Mouse (Mus musculus): ENCODE results near the gene Dph3.

Gene Dph3

DNA sequence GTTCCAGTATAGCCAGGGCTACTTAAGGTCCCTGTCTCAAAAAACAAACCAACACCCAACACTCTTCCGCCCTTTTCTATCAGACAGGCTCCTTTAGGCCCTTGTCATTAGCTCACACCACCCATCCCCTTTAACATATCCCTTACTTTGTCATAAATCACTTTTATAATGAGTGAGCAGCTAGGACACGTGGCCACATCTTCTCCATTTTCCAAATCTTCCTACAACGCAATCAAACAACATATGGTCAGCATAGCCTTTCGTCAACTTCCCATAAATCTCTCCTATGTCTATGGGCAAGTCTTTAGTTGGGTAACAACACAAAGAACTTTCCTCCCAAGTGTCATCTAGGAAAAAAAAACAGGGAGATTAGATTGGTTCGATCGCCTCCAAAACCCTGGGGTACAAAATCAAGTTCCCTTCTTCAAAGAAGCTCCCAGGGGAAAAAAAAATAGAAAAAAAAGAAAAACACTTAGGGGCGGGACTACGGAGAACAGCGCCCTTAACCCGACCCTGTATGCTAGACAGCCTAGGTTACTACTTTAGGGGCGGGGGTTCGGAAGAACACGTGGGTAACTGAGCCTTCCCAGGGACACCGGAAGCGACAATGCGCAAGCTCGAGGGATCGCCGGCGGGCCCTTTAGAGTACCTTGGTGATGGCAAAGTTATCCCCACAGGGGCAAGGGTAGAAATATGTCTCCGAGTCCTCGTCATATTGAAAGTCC lies 606 bp downstream of the Dph3 start, which contains the start of gene Oxnad1:
TSS of gene Oxnad1 (plus strand) at position 614 of the 725 bp plus-strand sequence.
- DNase-seq: no peak

DNA sequence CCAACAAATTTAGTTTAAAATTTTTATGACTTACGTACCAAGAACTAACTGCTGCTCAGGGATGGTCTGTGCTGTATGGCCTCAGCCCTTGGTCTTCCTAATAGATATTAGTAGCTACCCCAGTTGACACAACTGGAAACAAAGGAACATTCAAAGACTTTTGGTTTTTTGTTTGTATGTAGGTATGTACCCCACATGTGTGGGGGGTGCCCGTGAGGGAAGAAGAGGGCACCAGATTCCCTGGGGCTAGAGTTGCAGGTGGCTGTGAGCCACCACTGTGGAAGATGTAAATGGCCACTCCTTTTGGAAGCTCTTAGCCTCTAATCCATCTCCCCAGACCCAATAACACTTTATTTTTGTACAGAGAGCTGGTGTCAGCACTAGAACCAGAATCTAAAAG lies 2.1 kb downstream of the Dph3 start:
- no peak for DNase-seq

DNA sequence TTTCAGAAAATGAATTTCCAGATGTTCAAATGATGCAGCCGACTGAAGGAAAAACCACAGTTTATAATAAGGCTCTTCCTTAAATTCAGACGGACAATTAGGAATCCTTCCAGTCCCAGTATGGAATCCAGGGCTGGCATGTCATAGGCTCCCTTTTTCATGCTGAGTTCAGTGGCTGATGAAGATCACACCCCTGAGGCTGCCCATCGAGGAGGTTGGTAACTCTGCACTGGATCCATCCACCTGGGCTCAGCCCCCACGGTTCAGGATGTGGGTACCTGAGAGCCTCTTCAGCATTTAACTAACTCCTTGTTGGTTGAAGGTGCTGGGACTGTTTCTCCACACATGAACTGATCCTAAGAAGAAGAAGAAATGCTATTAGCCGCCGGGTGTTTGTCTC lies 2.6 kb downstream of the Dph3 start:
- no peak for DNase-seq

DNA sequence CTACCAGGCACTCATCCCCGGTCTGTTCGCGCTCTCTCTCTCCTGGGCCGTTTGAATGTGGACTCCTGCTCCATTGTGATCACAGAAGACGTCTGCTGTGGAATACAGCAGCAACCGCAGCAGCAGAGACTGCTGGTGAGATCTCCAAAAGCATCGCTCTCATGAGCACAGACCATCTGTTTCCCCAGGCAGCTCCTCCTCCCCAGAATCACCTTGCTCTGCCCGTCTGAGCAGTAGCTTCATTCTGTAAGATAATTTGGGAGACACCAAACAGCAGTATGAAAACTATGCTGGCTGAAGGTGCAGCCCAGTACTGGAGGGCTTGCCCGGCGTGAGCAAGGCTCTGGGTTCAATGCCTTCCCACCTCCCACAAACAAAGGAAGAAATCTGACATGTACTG lies 4.5 kb downstream of the Dph3 start:
- DNase-seq: no peak

DNA sequence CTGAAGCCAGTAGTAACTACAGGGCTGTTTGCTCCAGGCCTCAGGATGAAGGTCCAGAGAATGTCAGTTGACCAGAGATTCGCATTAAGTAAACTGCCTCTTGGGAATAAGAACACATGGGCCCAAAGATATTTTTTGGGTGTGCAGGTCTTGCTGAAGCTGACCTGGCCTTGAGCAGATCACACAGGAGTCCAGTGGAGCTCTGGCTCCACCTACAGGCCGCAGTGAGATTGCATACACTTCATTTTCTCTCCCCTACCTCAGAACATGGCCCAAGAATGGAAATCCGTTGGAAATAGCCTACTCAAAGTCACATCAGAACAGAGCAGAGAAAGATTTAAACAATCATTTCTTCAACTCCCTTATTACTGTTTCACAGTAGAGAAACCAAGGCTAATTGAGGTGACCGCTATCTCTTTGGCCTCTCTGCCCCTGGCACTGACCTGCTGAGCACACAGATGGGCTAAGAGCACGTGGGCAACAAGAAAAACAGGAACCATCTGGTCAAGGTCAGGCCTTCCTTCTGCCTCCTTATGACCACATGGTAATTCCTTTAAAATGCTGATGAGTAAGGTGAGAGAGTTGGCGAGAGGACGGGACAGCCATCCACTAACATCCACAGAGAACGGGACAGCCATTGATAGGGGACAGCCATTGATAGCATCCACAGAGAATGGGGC lies 8.5 kb downstream of the Dph3 start:
- peak; percentile 86 to 89 for DNase-seq

DNA sequence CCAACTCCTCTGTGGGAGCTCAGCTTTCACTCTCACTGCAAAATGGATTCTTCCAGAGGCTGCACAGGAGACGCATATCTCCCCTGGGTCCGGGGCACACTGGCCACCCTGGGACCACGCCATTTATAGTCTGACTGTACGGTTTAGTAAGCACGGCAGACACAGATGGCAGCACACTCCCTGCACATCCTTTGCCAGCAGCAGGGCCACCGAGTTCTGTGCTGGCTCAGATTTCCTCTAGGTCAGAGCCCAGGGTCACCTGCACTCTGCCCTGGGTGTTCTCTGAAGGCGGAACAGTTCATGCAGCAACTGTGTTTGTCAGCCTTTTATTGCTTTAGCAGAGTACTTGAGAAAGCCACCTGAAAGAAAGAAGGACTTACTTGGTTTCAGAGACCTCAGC lies 11.6 kb downstream of the Dph3 start:
- DNase-seq: peak; percentile 33 to 38

DNA sequence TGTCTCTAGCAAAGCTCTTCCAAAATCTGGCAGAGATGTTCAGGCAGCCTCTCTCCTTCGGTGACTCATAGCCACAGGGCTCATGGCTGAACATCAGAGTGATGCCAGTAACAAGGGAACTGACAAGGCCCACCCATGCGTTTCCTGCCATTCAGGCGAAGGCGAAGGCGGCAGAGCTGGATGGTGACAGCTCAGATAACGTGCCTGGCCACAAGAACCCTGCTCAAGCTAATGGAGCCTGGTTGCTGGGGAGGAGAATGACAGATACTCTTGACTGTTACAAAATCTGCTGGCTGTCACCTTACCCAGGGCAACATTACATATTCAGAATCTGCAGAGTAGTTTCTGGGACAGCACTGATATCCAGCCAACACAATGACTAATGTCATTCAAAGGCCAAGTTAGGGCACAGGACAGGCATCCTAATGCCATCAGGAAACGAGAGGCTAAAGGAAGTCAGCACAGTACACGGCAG lies 12.3 kb downstream of the Dph3 start:
- DNase-seq: peak; percentile 25 to 39

DNA sequence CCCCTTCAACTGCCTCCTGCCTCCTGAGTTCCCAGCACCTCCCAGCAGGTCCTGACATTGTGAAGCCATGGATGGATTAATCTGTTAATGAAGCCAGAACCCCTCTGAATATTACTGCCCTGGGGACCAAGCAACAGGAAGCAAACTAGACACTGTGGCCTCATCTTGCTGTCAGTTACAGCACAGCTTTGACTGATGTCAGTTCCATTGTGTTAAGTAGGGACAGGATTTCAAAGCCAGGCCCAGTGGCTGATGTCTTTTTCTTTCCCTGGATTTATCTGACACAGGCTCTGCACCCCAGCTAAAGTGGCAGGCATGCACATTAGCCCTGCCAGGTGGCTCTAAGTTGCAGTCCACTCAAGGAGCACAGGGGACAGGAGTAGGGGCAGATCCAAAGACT lies 12.7 kb downstream of the Dph3 start:
- no peak for DNase-seq

DNA sequence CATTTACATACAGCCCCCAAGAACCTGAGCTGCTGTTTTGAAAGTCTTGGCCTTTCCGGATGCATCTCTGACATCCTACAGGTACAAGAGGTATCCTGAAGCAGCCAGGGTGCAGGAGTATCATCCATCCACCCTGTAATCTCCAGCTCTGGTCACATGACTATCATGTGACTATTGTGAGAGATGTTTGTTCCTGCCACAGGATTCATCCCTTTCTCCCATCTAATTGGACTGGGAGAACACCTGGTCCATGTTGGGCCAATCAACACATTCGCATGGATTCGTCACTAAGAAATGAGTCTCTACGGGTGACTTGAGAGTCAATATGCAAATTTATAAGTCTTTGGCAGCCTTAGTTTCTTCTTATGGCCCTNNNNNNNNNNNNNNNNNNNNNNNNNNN lies 24.1 kb downstream of the Dph3 start:
- DNase-seq: no peak

DNA sequence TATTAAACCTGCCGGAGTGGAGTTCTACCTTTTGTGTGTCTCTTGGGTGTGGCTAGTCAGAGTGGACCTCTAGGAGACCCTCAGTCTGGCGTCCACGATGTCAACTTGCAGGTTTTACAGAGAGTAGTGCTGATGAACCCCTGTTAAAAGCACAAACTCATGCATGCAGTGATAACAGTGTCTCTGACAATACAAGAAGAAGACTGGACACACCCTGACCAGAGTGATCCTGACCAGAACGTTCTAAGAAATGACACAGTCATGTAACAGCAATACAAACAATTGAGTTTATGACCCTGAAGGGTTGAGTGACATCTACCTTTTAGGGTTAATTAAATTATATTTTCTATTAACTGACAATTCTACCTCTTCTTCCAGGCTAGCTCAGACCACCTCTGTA lies 27.9 kb downstream of the Dph3 start:
- no peak for DNase-seq

DNA sequence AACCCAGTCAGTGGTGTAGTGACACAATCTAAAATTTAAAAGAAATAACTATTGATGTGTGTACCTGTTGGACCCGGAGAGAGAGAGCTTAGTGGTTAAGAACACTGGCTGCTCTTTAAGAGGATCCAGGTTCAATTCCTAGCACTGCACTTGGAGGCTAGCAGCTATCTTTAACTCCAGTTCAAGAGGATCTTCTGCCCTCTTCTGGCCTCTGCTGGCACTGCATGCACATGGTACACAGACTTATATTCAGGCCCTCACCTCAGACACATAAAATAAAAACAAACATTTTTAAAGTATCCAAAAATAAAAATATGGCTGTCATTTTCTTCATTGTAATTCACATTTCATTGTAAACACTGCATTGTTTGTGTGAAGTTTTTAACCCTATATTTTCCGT lies 28.9 kb downstream of the Dph3 start:
- DNase-seq: peak; percentile 31 to 37

DNA sequence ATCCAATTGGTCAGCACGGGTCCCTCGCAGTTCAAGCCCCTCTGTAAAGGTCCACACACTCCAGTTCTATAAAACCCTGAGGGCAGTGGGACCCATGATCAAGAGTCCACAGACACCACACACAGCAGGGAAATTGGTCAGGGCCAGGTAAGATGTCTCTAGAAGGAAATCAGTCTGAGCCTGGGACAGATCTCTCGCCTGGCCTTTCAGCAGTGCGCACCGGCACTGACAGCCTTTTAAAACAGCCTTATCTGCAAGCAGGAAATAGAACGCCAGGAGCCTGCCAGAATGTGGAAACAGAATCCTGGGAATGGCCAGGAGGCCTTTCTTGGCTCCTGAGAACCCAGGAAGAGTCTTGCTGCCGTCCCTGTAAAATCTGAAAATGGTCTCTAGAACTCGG lies 29.7 kb downstream of the Dph3 start:
- no peak for DNase-seq

DNA sequence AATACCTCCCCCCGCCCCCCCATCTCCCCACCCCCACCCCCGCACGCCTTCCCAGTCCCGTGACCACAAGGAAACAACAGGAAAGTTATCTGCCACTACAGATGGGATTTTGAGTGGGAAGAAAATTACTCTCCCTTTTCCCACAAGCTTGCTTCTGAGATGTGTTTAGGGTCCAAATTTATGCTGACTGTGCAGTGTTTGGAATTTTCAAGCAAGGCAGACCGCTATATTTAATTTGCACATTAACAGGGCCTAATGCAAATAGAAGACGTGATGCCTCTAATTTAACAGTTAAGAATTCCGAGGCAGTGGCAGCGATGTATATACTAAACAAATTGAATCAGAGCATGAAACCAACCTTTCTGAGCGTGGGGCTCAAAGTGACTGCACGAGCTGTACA lies 30.7 kb downstream of the Dph3 start:
- no peak for DNase-seq

DNA sequence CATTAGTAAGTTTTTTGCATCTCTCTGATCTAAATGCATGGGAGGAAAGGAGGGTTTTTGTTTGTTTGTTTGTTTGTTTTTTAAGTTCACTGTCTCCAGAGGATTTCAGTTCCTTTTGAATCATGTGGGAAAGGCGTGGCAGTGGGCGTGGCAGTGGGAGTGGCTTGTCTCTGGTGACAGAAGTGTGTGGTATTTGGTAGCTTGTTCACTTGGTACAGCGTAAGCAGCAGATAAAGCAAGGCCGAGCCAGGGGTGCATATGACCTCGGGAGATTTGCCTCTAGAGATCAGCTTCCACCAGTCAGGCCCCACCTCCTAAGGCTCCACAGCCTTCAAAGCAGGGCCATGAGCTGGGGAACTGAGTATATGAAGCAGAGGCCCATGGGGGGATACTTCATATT lies 31.6 kb downstream of the Dph3 start:
- no peak for DNase-seq

DNA sequence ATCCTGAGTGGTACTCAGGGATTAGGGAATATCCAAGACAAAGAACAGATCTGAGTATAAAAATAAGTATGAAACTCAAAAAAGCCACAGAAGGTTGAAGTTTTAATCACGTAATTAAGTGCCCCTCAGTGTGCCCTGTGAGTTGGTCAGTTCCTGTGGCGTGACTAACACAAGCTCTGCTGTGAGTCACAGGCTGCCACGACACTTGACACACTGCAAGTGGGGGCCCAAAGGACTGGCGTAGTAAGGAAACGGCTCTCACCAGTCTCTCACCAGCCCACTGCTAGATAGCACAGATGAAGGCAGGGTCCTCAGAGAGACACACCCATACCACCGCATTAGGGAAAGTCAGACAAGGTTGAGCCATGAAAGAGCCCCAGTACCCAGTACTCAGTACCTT lies 35.4 kb downstream of the Dph3 start:
- DNase-seq: no peak

DNA sequence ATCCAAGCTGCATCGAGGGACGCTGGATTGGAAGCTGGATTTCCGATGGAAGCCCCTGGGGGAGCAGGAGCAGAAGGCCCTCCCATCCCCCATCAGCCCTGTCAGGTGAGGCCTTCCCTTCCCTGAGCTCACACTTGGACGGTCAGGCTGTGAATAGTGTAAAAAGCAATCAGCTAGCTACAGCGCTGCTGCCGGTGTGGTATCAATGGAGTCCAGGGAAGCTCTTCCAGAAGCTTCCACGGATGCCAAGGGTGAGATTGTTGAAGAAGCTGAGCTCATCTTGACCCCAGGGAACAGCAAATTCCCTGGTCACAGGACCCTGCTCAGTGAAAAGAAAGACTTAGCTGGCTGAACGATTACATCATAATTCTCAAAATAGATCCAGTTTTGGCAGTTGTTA lies 39.2 kb downstream of the Dph3 start:
- DNase-seq: no peak

DNA sequence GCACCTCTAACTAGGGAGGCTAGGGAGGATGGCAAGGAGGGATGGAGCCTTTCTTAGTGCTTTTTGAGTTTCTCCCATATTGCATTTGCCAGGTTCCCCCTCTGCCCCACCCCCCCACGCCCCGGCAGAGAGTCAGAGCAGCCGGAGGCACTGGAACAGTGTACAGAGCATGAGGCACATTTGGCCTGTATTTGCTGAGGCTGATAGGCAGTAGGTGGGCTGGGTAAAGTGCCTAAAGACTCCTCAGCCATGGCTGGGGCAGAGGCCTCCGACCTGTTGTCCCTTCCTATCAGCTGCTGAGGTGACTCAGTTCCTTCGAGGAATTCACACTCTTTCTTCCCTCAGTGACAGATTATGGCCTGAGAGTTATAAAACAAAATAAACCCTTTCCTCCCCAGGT lies 43.4 kb downstream of the Dph3 start:
- DNase-seq: no peak

DNA sequence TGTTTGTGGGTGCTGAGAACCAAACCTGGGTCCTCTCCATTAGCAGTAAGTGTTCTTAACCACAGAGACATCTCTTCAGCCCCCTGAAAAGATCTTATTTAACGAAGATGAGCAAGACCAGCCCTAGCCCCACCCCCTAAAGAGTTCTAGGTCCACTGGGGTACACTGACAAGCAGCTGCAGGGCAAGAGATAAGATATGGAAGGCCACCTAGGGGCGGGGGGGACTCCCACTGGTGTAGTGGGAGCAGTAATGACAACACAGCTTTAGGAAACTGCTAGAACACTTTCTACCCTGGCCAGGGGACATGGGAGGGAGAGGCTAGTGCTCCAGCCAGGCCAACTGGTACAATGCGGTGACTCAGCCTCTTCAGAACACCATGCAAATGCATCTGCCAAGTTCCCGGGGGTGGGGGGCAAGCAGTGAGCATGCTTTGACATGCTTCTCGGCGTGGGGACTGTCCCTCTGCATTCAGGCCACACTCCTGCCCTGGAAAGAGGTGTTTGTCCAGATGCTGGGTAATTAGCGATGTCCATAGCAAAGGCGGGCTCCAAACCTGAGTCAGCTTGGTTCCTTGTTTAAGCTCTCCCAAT lies 47.8 kb downstream of the Dph3 start:
- no peak for DNase-seq

DNA sequence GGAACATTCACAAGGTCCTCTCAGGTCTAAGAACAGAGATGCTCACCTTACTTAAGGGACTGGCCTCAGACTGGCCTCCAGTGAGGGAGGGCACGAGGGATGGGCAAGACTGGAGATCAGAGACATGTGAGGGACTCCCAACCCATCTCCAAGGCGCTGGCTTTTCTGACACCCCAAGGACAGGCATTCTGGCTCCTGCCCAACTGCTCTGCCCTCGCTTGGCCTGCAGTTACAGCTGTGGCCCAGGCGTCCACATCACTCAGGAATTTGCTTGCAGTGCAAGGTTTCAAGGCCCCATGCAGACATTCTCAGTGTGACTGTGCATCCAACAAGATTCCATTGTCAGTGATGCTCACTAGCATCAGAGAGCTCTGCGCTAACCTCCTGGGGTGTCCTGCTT lies 49.0 kb downstream of the Dph3 start:
- no peak for DNase-seq

DNA sequence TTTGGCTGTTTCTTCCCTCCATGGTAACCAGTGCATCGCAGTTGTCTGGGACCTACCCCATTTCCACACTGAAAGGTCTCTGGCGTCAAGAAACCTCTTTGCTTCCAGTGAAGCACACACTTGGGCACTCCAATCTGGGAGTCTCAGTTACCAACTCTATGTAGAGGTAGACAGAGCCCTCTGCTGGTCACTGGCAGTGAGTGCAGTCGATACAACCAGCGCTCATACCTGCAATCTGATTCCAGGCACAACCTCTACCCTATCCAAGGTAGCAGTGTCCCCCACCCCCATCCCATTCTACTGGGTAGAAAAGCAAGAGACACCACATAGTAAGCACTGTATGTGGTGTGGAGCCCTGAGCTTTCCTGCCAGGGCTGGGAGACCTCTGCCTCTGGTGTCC lies 53.0 kb downstream of the Dph3 start:
- peak; percentile 80 to 86 for DNase-seq

Data from cerebellum, postnatal 36 days (tissue).